Mouse (Mus musculus): ENCODE measurements around the gene Tbx15. TPM values are rescaled to one million over a fixed set of nuclear protein-coding genes. Genes with fewer than 3 reads are reported as not detected.

Gene Tbx15
- polyA plus RNA-seq, 1 experiment from 2014 or later = not detected

GRCm38 (mm10) chr3:99233393-99234318 lies 6.5 kb upstream of the Tbx15 start:
- 10% methylated on average over 20 of the region's 20 CpGs for WGBS
- Histone ChIP-seq H3K9me3 (ENCODE audit: control insufficient read depth) (no peaks in the 10 kb centered on the region), H3K4me1 (replicated peaks; ENCODE audit: control insufficient read depth, insufficient read depth, low read length) (no peaks in the 10 kb centered on the region), H3K36me3 (ENCODE audit: control insufficient read depth, insufficient read depth) (no peaks in the 10 kb centered on the region), H3K27ac (ENCODE audit: low read depth, low read length) (no peak overlapping the region), H3K4me2 (replicated peaks; ENCODE audit: low read depth) (peak overlapping the region; percentile 54), H3K27me3 (replicated peaks; ENCODE audit: control insufficient read depth, insufficient read depth, low read length) (peaks cover 50% of the 10 kb centered on the region), H3K4me3 (ENCODE audit: low read depth, low read length) (peak overlapping the region; percentile 23), H3K9ac (ENCODE audit: low read depth, low read length) (no peak overlapping the region)
- TF ChIP-seq CTCF (IDR thresholded peaks at IDR 0.05; ENCODE audit: low read depth) = peak; percentile 70
- ATAC-seq = no peak

GRCm38 (mm10) chr3:99234319-99234869 lies 5.8 kb upstream of the Tbx15 start:
- H3K9ac ChIP-seq (ENCODE audit: low read depth, low read length) = no peak overlapping the region
- peaks cover 58% of the 10 kb centered on the region for H3K27me3 ChIP-seq (replicated peaks; ENCODE audit: control insufficient read depth, insufficient read depth, low read length)
- H3K36me3 ChIP-seq (ENCODE audit: control insufficient read depth, insufficient read depth) = no peaks in the 10 kb centered on the region
- ATAC-seq = no peak
- H3K4me3 ChIP-seq (ENCODE audit: low read depth, low read length) = peak overlapping the region; percentile 23
- H3K4me1 ChIP-seq (replicated peaks; ENCODE audit: control insufficient read depth, insufficient read depth, low read length) = no peaks in the 10 kb centered on the region
- WGBS = 10% methylated on average over 17 of the region's 17 CpGs
- no peak for TF ChIP-seq CTCF (IDR thresholded peaks at IDR 0.05; ENCODE audit: low read depth)
- peak overlapping the region; percentile 54 for H3K4me2 ChIP-seq (replicated peaks; ENCODE audit: low read depth)
- H3K9me3 ChIP-seq (ENCODE audit: control insufficient read depth) = no peaks in the 10 kb centered on the region
- H3K27ac ChIP-seq (ENCODE audit: low read depth, low read length) = no peak overlapping the region

- no peak overlapping the region for H3K9ac ChIP-seq (ENCODE audit: low read depth, low read length)
- no peak overlapping the region for H3K27ac ChIP-seq (ENCODE audit: low read depth, low read length)
- peaks cover 66% of the 10 kb centered on the region for H3K27me3 ChIP-seq (replicated peaks; ENCODE audit: control insufficient read depth, insufficient read depth, low read length)
- H3K9me3 ChIP-seq (ENCODE audit: control insufficient read depth) = no peaks in the 10 kb centered on the region
- H3K4me2 ChIP-seq (replicated peaks; ENCODE audit: low read depth) = no peak overlapping the region
- H3K36me3 ChIP-seq (ENCODE audit: control insufficient read depth, insufficient read depth) = no peaks in the 10 kb centered on the region
- 4% methylated on average over 23 of the region's 23 CpGs for WGBS
- H3K4me1 ChIP-seq (replicated peaks; ENCODE audit: control insufficient read depth, insufficient read depth, low read length) = no peaks in the 10 kb centered on the region
- no peak overlapping the region for H3K4me3 ChIP-seq (ENCODE audit: low read depth, low read length)
- ATAC-seq = no peak
- no peak for TF ChIP-seq CTCF (IDR thresholded peaks at IDR 0.05; ENCODE audit: low read depth)
Observed at GRCm38 (mm10) chr3:99235116-99235803, 4.9 kb upstream of the Tbx15 start.

- Histone ChIP-seq H3K4me3 (ENCODE audit: low read depth, low read length) (no peak overlapping the region), H3K9me3 (ENCODE audit: control insufficient read depth) (no peaks in the 10 kb centered on the region), H3K27me3 (replicated peaks; ENCODE audit: control insufficient read depth, insufficient read depth, low read length) (peaks cover 74% of the 10 kb centered on the region), H3K27ac (ENCODE audit: low read depth, low read length) (no peak overlapping the region), H3K9ac (ENCODE audit: low read depth, low read length) (no peak overlapping the region), H3K36me3 (ENCODE audit: control insufficient read depth, insufficient read depth) (no peaks in the 10 kb centered on the region), H3K4me1 (replicated peaks; ENCODE audit: control insufficient read depth, insufficient read depth, low read length) (no peaks in the 10 kb centered on the region), H3K4me2 (replicated peaks; ENCODE audit: low read depth) (no peak overlapping the region)
- WGBS = 5% methylated on average over 18 of the region's 18 CpGs
- TF ChIP-seq CTCF (IDR thresholded peaks at IDR 0.05; ENCODE audit: low read depth) = no peak
- no peak for ATAC-seq
Observed at GRCm38 (mm10) chr3:99235804-99236755, 4.1 kb upstream of the Tbx15 start.

GRCm38 (mm10) chr3:99238691-99239090 lies 1.5 kb upstream of the Tbx15 start:
- Histone ChIP-seq H3K36me3 (ENCODE audit: control insufficient read depth, insufficient read depth) (no peaks in the 10 kb centered on the region), H3K4me1 (replicated peaks; ENCODE audit: control insufficient read depth, insufficient read depth, low read length) (no peaks in the 10 kb centered on the region), H3K27ac (ENCODE audit: low read depth, low read length) (no peak overlapping the region), H3K9ac (ENCODE audit: low read depth, low read length) (no peak overlapping the region), H3K4me2 (replicated peaks; ENCODE audit: low read depth) (no peak overlapping the region), H3K27me3 (replicated peaks; ENCODE audit: control insufficient read depth, insufficient read depth, low read length) (peaks cover 95% of the 10 kb centered on the region), H3K9me3 (ENCODE audit: control insufficient read depth) (no peaks in the 10 kb centered on the region), H3K4me3 (ENCODE audit: low read depth, low read length) (no peak overlapping the region)
- ATAC-seq = no peak
- TF ChIP-seq CTCF (IDR thresholded peaks at IDR 0.05; ENCODE audit: low read depth) = no peak
- WGBS = 12% methylated on average over 1 of the region's 1 CpGs
